Mouse (Mus musculus) kidney, embryonic 16.5 days (tissue): ENCODE results near the gene Hdac9. TPM values are rescaled to one million over a fixed set of nuclear protein-coding genes. Genes with fewer than 3 reads are reported as not detected.

ENCODE experiments used
- ATAC-seq: fragments of 200-750 bp; cut with Nextera tagmentation; 2 replicates; pipeline ENCODE4 v1.8.0; 2017; ENCODE audit warnings: moderate TSS enrichment; ENCODE audit not compliant: low FRiP score, low TSS enrichment
- H3K27ac ChIP-seq: fragments of 300-500 bp; sonication (generic); 2 replicates; pipeline ENCODE4 v1.5.1; 2014; ENCODE audit warnings: low read length
- H3K27me3 ChIP-seq: fragments of 300-500 bp; sonication (generic); 2 replicates; pipeline ENCODE4 v1.6.1; 2014; ENCODE audit warnings: low read length, control low read depth, mixed read lengths; ENCODE audit not compliant: insufficient read depth
- H3K36me3 ChIP-seq: fragments of 300-500 bp; sonication (generic); 2 replicates; pipeline ENCODE4 v1.6.1; 2014; ENCODE audit warnings: low read length, control low read depth, mixed read lengths; ENCODE audit not compliant: insufficient read depth
- H3K4me1 ChIP-seq: fragments of 300-500 bp; sonication (generic); 2 replicates; pipeline ENCODE4 v1.6.1; 2014; ENCODE audit warnings: low read length, control low read depth, mixed read lengths; ENCODE audit not compliant: insufficient read depth
- H3K4me2 ChIP-seq: fragments of 300-500 bp; sonication (generic); replicated peaks from 2 replicates; pipeline ENCODE4 v1.6.1; 2014; ENCODE audit warnings: low read depth, low read length
- H3K4me3 ChIP-seq: fragments of 300-500 bp; sonication (generic); 2 replicates; pipeline ENCODE4 v1.5.1; 2014; ENCODE audit warnings: mild to moderate bottlenecking, low read length
- H3K9ac ChIP-seq: fragments of 300-500 bp; sonication (generic); replicated peaks from 2 replicates; pipeline ENCODE4 v1.6.1; 2014; ENCODE audit warnings: low read length
- H3K9me3 ChIP-seq: fragments of 300-500 bp; sonication (generic); 2 replicates; pipeline ENCODE4 v1.6.1; 2016; ENCODE audit warnings: low read length, control low read depth
- WGBS: fragments of 180-500 bp; shearing (Covaris S2); extraction: QIAGEN DNeasy Blood & Tissue Kit; methylation state at CpG from one replicate; pipeline ENCODE4 v1.1.7; 2014; 5-methylcytosine and 5-hydroxymethylcytosine counted together
- polyA plus RNA-seq: library from polyadenylated mRNA; unstranded; fragments of >200 nt; fragmentation: Nextera tagmentation; extraction: Ambion mirVana; gene quantifications from 2 replicates; pipeline ENCODE4 v1.2.1, GENCODE M21; 2015

Hdac9 gene
- polyA plus RNA-seq = 3.9 and 6.1 TPM in 2 replicates

DNA sequence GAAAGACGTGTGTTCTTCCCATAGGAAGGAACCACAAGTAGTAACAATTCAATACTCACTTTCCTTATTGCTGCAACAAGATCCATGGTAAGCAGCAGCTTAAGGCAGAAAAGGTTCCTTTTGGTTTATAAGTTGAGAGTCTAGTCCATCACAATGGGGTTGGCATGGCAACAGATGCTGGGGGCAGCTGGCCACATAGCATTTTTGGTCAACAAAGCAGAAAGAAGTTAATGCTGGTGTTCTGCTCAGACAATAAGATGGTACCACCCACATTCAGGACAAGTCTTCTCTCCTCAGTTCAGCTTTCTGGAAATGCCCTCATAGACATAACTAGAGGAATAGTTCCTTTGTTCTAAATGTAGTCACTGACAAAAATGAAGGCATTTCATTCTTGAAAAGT, at the start of gene Hdac9:
Gene Hdac9, minus strand, starts transcription at position 101 of the 400 bp plus-strand sequence.
- no peak within 1 kb of the TSS for H3K4me3 ChIP-seq
- H3K27me3 ChIP-seq = no peaks in the 10 kb centered on the region
- 0 out of 2 replicates have a peak, but pooled peaks cover 4% of the 10 kb centered on the region for H3K4me1 ChIP-seq
- no peak within 1 kb of the TSS for H3K4me2 ChIP-seq
- WGBS = 41% methylated on average over 1 of the region's 1 CpGs
- H3K27ac ChIP-seq = no peak within 1 kb of the TSS
- H3K36me3 ChIP-seq = no peaks in the 10 kb centered on the region
- ATAC-seq = no peak
- H3K9me3 ChIP-seq = no peaks in the 10 kb centered on the region
- no peak within 1 kb of the TSS for H3K9ac ChIP-seq

DNA sequence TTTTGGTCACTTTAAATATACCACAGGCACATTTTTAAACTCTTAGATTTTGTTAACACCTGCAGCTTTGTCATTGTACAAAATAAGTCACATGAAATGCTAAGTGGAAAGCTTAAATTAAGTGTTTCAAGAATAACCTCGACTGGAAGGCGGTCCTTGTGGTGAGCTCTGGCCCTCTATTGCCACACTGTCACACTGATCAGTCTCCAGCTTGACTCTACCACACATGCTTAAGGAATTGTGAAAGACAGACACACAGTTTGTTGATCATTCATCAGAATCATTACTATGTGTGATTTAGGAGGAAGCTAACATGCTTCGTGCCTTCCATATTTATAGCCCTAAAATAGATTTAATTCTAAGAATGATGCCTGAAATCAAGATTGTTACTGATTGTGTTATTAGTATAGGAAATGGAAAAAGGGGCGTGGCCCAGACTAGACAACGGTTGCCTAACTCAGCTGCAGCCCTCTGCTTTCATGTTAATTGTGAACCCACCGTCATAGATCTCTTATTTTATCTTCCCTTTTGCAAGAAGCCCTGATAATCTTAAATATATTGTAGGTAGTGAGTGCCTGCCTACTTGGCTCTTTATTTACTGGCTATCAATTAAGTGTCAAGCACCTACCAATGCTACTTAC, 32.3 kb upstream of the Hdac9 start:
- H3K36me3 ChIP-seq = no peaks in the 10 kb centered on the region
- WGBS = 81% methylated on average over 6 of the region's 6 CpGs

GRCm38 (mm10) chr12:34937918-34938317, 21.0 kb upstream of the Hdac9 start:
- WGBS = 93% methylated on average over 1 of the region's 1 CpGs
- peaks cover 13% of the 10 kb centered on the region; the same call in 1 of the 2 replicates for H3K9me3 ChIP-seq
- H3K9ac ChIP-seq = no peak overlapping the region
- H3K4me1 ChIP-seq = no peaks in the 10 kb centered on the region
- no peak overlapping the region for H3K4me2 ChIP-seq
- no peaks in the 10 kb centered on the region for H3K27me3 ChIP-seq
- no peak overlapping the region for H3K27ac ChIP-seq
- H3K4me3 ChIP-seq = no peak overlapping the region
- no peak for ATAC-seq
- H3K36me3 ChIP-seq = no peaks in the 10 kb centered on the region

More for the DNA sequence above, 32.3 kb upstream of the Hdac9 start:
- Histone ChIP-seq H3K4me1 (no peaks in the 10 kb centered on the region), H3K9me3 (peaks cover 3% of the 10 kb centered on the region; the same call in 1 of the 2 replicates), H3K9ac (no peak overlapping the region), H3K27me3 (no peaks in the 10 kb centered on the region), H3K4me3 (no peak overlapping the region), H3K27ac (no peak overlapping the region), H3K4me2 (no peak overlapping the region)
- ATAC-seq = no peak

- ATAC-seq = no peak
- peaks cover 13% of the 10 kb centered on the region for H3K27me3 ChIP-seq
- H3K4me3 ChIP-seq = no peak overlapping the region
- no peak overlapping the region for H3K4me2 ChIP-seq
- no peaks in the 10 kb centered on the region for H3K4me1 ChIP-seq
- no peaks in the 10 kb centered on the region for H3K9me3 ChIP-seq
- 53% methylated on average over 2 of the region's 2 CpGs for WGBS
- no peak overlapping the region for H3K9ac ChIP-seq
- no peak overlapping the region for H3K27ac ChIP-seq
- H3K36me3 ChIP-seq = no peaks in the 10 kb centered on the region
Observed at GRCm38 (mm10) chr12:34908008-34908407, 8.9 kb downstream of the Hdac9 start.

- Histone ChIP-seq H3K27me3 (peaks cover 13% of the 10 kb centered on the region), H3K9ac (peak overlapping the region; percentile 70), H3K36me3 (no peaks in the 10 kb centered on the region), H3K4me3 (peak overlapping the region; percentile 72), H3K27ac (no peak overlapping the region), H3K4me2 (peak overlapping the region; percentile 94), H3K9me3 (no peaks in the 10 kb centered on the region), H3K4me1 (no peaks in the 10 kb centered on the region)
- ATAC-seq = peak; percentile 64; the same call in 1 of the 2 replicates
- 1% methylated on average over 10 of the region's 10 CpGs for WGBS
Observed at GRCm38 (mm10) chr12:34907506-34907850, 9.4 kb downstream of the Hdac9 start.

DNA sequence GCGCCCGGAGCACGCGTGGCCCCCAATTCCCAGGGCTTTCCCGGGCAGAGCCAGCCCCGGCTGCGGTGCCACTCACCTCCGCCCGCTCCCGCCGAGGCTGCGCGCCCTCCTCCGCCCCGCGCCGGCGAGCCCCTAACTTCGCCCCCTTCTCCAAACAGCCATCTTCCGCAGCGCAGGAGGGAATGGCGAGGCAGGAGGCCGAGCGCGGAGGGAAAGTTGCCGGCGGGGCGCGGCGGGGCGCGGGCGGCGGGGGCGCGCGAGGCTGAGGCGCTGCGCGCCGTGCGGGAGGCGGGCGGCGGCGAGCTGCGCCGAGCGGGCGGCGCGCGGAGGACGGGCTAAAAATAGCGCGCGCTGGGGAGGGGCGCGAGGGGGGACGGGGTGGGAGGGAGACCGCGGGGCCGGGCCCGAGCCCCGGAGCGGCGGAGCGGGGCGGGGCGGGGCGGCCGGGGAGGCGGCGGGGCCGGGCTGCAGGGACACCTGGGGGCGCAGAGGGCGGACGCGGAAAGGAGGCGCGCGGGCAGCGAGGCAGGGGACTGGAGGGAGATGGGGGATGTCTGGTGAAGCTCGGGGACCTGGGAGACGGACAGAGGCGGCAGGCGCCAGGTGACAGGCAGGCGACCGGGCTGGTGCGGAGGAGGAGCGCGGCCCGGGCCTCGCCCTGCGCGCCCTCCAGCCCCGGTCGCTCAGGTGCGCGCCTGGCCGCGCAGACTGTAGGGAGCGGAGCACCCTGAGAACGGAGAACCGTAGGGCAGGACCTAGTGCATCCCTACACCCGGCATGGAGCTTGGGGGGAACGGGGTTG, 10.0 kb downstream of the Hdac9 start:
- Histone ChIP-seq H3K4me2 (peak overlapping the region; percentile 94), H3K27me3 (peaks cover 13% of the 10 kb centered on the region), H3K9ac (peak overlapping the region; percentile 70), H3K4me1 (no peaks in the 10 kb centered on the region), H3K36me3 (no peaks in the 10 kb centered on the region), H3K4me3 (peak overlapping the region; percentile 72), H3K27ac (no peak overlapping the region), H3K9me3 (no peaks in the 10 kb centered on the region)
- peak; percentile 92 for ATAC-seq
- WGBS = under 1% methylated on average over 59 of the region's 107 CpGs

- no peak for ATAC-seq
- H3K4me2 ChIP-seq = peak overlapping the region; percentile 94
- peak overlapping the region; percentile 72 for H3K4me3 ChIP-seq
- H3K9ac ChIP-seq = peak overlapping the region; percentile 70
- no peaks in the 10 kb centered on the region for H3K9me3 ChIP-seq
- H3K36me3 ChIP-seq = no peaks in the 10 kb centered on the region
- under 1% methylated on average over 10 of the region's 10 CpGs for WGBS
- H3K27ac ChIP-seq = no peak overlapping the region
- H3K4me1 ChIP-seq = no peaks in the 10 kb centered on the region
- peaks cover 13% of the 10 kb centered on the region for H3K27me3 ChIP-seq
Observed at GRCm38 (mm10) chr12:34906376-34906703, 10.6 kb downstream of the Hdac9 start.

DNA sequence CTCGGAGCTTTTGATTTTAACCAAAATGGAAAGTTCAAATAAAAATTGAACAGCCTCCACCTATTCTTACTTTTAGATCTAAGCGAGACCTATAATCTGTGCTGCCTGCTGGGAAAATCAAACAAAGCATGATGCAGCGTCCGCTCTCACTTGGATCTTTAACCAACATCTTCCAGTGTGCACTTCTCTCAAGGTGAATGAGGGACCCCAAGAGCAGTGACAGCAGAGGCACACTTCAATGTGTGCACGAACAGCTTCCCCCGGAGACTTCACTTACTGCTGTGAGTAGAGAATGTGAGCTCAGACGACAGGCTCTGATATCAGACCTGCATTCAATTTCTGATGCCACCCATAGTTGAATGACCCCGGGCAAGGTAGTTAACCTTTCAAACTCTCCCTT, 16.7 kb downstream of the Hdac9 start:
- no peak for ATAC-seq
- Histone ChIP-seq H3K4me3 (no peak overlapping the region), H3K36me3 (no peaks in the 10 kb centered on the region), H3K9me3 (no peaks in the 10 kb centered on the region), H3K4me1 (no peaks in the 10 kb centered on the region), H3K9ac (no peak overlapping the region), H3K4me2 (no peak overlapping the region), H3K27ac (no peak overlapping the region), H3K27me3 (peaks cover 3% of the 10 kb centered on the region; the same call in 1 of the 2 replicates)
- 85% methylated on average over 8 of the region's 8 CpGs for WGBS

DNA sequence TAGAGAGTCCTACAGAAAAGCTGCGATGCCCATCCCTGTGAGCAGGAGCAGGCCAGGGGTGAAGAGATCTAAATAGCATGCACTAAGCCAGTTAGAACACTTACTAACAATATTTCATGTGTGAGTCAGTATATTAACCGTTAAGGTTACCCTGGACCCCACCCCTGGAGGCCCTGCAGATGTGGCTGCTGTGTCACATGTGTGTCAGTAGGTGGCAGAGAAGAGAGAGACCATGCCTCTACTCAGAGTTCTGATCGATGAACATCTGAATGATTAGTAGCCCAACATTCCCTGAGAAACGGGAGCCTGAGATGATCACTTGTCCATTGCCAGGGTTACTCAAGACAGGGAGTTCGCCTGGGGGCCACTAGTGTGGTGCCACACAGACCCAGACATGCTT, 22.0 kb downstream of the Hdac9 start:
- H3K9ac ChIP-seq = no peak overlapping the region
- no peak overlapping the region for H3K27ac ChIP-seq
- H3K27me3 ChIP-seq = no peaks in the 10 kb centered on the region
- H3K36me3 ChIP-seq = no peaks in the 10 kb centered on the region
- no peaks in the 10 kb centered on the region for H3K9me3 ChIP-seq
- H3K4me1 ChIP-seq = no peaks in the 10 kb centered on the region
- ATAC-seq = no peak
- 81% methylated on average over 5 of the region's 5 CpGs for WGBS
- no peak overlapping the region for H3K4me3 ChIP-seq
- H3K4me2 ChIP-seq = no peak overlapping the region

GRCm38 (mm10) chr12:34888694-34889093, 28.2 kb downstream of the Hdac9 start:
- Histone ChIP-seq H3K4me2 (no peak overlapping the region), H3K4me3 (no peak overlapping the region), H3K4me1 (no peaks in the 10 kb centered on the region), H3K9ac (no peak overlapping the region), H3K27me3 (no peaks in the 10 kb centered on the region), H3K9me3 (no peaks in the 10 kb centered on the region), H3K27ac (no peak overlapping the region), H3K36me3 (no peaks in the 10 kb centered on the region)
- WGBS = 89% methylated on average over 4 of the region's 4 CpGs
- no peak for ATAC-seq
